Mouse (Mus musculus): Measurements from ENCODE around the gene Ccdc85b. TPM values are rescaled to one million over a fixed set of nuclear protein-coding genes. Genes with fewer than 3 reads are reported as not detected.
A peak's percentile ranks its signal among the peaks of the same experiment; 100 is the strongest.

Gene Ccdc85b
- polyA plus RNA-seq, 1 experiment from 2014 or later, result 10.8 TPM

DNA sequence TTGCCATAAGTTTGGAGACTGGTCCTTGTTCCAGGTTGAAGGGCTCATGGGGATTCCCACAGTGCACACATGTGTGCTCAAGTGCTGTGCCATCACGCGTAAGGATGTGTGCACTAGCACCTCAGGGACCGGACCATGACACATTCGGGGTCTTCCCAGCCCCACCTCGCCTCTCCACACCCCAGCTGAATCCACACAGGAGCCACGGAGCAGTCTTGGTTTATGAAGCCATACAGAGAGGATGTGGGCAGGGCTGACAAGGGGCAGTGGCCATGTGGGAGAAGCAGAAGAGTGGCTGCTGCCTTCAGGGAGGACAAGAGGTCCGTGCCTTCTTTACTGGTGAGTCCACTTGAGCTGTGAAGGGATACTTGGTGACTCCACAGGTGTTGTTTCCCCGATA is 7.3 kb upstream of the Ccdc85b start:
- no peaks in the 10 kb centered on the region for H3K9me3 ChIP-seq
- H3K4me1 ChIP-seq (replicated peaks), result peaks cover 19% of the 10 kb centered on the region
- no peak overlapping the region for H3K9ac ChIP-seq (replicated peaks)
- no peak overlapping the region for H3K27ac ChIP-seq
- no peak for ATAC-seq (ENCODE audit: insufficient number of reproducible peaks, insufficient read depth, low FRiP score, low TSS enrichment, low read depth)
- H3K36me3 ChIP-seq, result peaks cover 60% of the 10 kb centered on the region
- WGBS, result 95% methylated on average over 8 of the region's 8 CpGs
- no peak overlapping the region for H3K4me3 ChIP-seq (replicated peaks)
- H3K27me3 ChIP-seq, result no peaks in the 10 kb centered on the region
- H3K4me2 ChIP-seq, result no peak overlapping the region

DNA sequence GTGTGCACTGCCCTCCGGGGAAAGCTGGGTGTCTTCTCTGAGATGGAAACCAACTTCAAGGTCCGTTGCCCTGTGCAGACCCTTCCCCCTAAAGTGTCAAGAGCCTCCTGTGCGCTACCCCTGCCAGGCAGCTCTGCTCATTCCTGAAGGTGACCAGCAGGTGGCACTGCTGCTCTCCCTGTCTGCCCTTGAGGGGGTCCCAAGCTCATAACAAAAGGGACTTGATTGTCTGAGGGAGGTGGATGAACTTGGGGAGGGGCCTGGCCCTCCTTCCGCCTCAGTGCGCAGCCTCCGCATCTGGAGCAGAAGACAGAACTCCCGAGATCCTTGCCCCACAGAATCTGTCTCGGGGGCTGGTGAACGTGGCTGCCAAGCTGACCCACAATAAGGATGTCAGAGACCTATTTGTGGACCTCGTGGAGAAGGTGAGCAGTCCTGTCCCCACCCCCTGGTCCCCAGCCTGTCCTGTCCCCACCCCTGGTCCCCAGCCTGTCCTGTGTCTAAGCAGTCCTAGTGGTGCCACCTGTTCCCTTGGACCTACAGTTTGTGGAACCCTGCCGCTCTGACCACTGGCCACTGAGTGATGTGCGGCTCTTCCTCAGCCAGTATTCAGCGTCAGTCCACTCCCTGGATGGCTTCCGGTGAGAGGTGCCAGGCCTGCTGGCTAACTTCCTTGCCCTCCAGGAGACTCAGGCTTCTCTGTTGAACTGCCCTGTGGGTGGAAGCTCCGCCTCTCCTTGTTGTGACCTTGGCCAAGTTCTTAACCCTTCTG is 6.3 kb upstream of the Ccdc85b start:
- peaks cover 23% of the 10 kb centered on the region for H3K4me1 ChIP-seq (replicated peaks)
- peak overlapping the region; percentile 28 for H3K4me3 ChIP-seq (replicated peaks)
- 48% methylated on average over 15 of the region's 15 CpGs for WGBS
- no peak for ATAC-seq (ENCODE audit: insufficient number of reproducible peaks, insufficient read depth, low FRiP score, low TSS enrichment, low read depth)
- H3K27me3 ChIP-seq, result no peaks in the 10 kb centered on the region
- peaks cover 60% of the 10 kb centered on the region for H3K36me3 ChIP-seq
- H3K9me3 ChIP-seq, result no peaks in the 10 kb centered on the region
- peak overlapping the region; percentile 66 for H3K27ac ChIP-seq
- H3K4me2 ChIP-seq, result peak overlapping the region; percentile 53
- H3K9ac ChIP-seq (replicated peaks), result peak overlapping the region; percentile 57

DNA sequence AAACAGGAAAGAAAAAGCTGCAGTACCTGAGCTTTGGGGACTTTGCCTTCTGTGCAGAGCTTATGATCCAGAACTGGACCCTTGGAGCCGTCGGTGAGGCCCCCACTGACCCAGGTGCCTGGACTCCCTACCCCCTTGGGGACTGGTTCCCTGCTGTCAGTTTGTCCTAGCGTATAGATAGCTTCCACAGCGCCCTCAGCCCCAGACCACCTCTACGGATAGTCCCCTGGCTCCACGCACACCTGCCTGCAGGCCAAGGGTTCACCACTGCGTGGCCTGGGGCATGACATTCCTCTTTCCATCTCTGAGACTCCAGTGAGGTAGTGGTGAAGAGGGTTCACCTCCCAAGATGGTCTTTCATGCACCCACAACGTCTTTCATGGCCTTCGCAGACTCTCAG is 5.5 kb upstream of the Ccdc85b start:
- Histone ChIP-seq H3K36me3 (peaks cover 60% of the 10 kb centered on the region), H3K4me1 (replicated peaks) (peaks cover 23% of the 10 kb centered on the region), H3K27me3 (no peaks in the 10 kb centered on the region), H3K9me3 (no peaks in the 10 kb centered on the region), H3K4me3 (replicated peaks) (no peak overlapping the region), H3K27ac (0 out of 2 replicates have a peak overlapping the region, but pooled peaks have one; percentile 66), H3K9ac (replicated peaks) (no peak overlapping the region), H3K4me2 (no peak overlapping the region)
- WGBS, result 89% methylated on average over 9 of the region's 9 CpGs
- no peak for ATAC-seq (ENCODE audit: insufficient number of reproducible peaks, insufficient read depth, low FRiP score, low TSS enrichment, low read depth)

DNA sequence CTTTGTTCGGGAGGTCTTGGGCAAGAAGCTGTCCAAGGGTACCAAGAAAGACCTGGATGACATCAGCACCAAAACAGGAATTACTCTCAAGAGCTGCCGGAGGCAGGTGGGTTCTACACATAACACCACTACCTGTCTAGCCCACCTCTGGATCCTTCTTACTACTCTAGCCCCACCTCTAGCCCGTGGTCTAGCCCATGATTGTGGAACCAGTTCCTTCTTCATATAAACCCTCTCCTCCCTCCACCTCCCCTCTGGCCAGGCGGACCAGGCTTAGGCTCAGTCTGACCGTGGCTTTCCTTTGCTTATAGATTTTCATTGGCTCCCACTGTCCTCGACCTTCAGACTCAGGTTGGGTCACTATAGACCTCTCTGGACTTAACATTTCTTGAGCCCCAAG is 3.7 kb upstream of the Ccdc85b start:
- H3K9ac ChIP-seq (replicated peaks), result peak overlapping the region; percentile 80
- no peaks in the 10 kb centered on the region for H3K27me3 ChIP-seq
- H3K4me3 ChIP-seq (replicated peaks), result peak overlapping the region; percentile 76
- ATAC-seq (ENCODE audit: insufficient number of reproducible peaks, insufficient read depth, low FRiP score, low TSS enrichment, low read depth), result no peak
- 88% methylated on average over 6 of the region's 6 CpGs for WGBS
- no peak overlapping the region for H3K27ac ChIP-seq
- H3K9me3 ChIP-seq, result no peaks in the 10 kb centered on the region
- H3K4me2 ChIP-seq, result peak overlapping the region; percentile 83
- peaks cover 33% of the 10 kb centered on the region for H3K4me1 ChIP-seq (replicated peaks)
- H3K36me3 ChIP-seq, result peaks cover 43% of the 10 kb centered on the region

DNA sequence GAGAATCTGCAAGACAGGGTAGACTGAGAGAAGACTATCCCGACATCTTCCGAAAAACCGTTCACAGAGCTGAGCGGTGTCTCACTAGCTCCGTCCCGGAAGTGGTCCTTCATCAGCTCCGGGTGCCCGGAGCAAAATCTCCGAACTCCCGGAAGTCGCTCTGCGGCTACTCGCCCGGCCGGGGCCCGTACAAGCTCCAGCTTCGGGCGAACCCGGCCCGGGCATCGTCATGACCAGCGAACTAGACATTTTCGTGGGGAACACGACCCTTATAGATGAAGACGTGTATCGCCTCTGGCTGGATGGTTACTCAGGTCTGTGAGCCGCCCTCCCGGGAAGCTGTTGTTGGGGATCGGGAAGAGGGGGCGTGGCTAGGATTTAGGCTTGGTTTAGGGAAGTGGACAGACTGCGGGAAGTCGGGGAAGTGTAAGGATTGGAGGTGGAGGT is 2.8 kb upstream of the Ccdc85b start, which contains the start of gene Fibp:
Fibp (plus strand) TSS at position 151 of the 447 bp plus-strand sequence.
- Histone ChIP-seq H3K36me3 (peaks cover 34% of the 10 kb centered on the region), H3K27me3 (no peaks in the 10 kb centered on the region), H3K9ac (replicated peaks) (peak within 1 kb of the TSS; percentile 80), H3K4me3 (replicated peaks) (peak within 1 kb of the TSS; percentile 76), H3K4me1 (replicated peaks) (peaks cover 42% of the 10 kb centered on the region), H3K9me3 (no peaks in the 10 kb centered on the region), H3K4me2 (peak within 1 kb of the TSS; percentile 83), H3K27ac (0 out of 2 replicates have a peak within 1 kb of the TSS, but pooled peaks have one; percentile 73)
- under 1% methylated on average over 32 of the region's 32 CpGs for WGBS
- peak; percentile 57 for ATAC-seq (ENCODE audit: insufficient number of reproducible peaks, insufficient read depth, low FRiP score, low TSS enrichment, low read depth)

GRCm38 (mm10) chr19:5459896-5460295 is 2.2 kb upstream of the Ccdc85b start:
- H3K4me1 ChIP-seq (replicated peaks), result peaks cover 48% of the 10 kb centered on the region
- no peak for ATAC-seq (ENCODE audit: insufficient number of reproducible peaks, insufficient read depth, low FRiP score, low TSS enrichment, low read depth)
- H3K4me3 ChIP-seq (replicated peaks), result peak overlapping the region; percentile 76
- H3K4me2 ChIP-seq, result peak overlapping the region; percentile 83
- H3K9me3 ChIP-seq, result no peaks in the 10 kb centered on the region
- no peaks in the 10 kb centered on the region for H3K27me3 ChIP-seq
- peak overlapping the region; percentile 80 for H3K9ac ChIP-seq (replicated peaks)
- 0 out of 2 replicates have a peak overlapping the region, but pooled peaks have one; percentile 73 for H3K27ac ChIP-seq
- H3K36me3 ChIP-seq, result peaks cover 28% of the 10 kb centered on the region
- 26% methylated on average over 3 of the region's 3 CpGs for WGBS

- no peak overlapping the region for H3K27ac ChIP-seq
- ATAC-seq (ENCODE audit: insufficient number of reproducible peaks, insufficient read depth, low FRiP score, low TSS enrichment, low read depth), result no peak
- peaks cover 46% of the 10 kb centered on the region for H3K4me1 ChIP-seq (replicated peaks)
- no peak overlapping the region for H3K4me2 ChIP-seq
- H3K27me3 ChIP-seq, result no peaks in the 10 kb centered on the region
- no peaks in the 10 kb centered on the region for H3K9me3 ChIP-seq
- no peak overlapping the region for H3K9ac ChIP-seq (replicated peaks)
- H3K36me3 ChIP-seq, result peaks cover 27% of the 10 kb centered on the region
- no peak overlapping the region for H3K4me3 ChIP-seq (replicated peaks)
- WGBS, result 69% methylated on average over 7 of the region's 7 CpGs
Observed at GRCm38 (mm10) chr19:5459019-5459418, 1.3 kb upstream of the Ccdc85b start.

GRCm38 (mm10) chr19:5456922-5457745 is 560 bp downstream of the Ccdc85b start:
- no peaks in the 10 kb centered on the region for H3K27me3 ChIP-seq
- peaks cover 9% of the 10 kb centered on the region for H3K36me3 ChIP-seq
- H3K4me2 ChIP-seq, result peak overlapping the region; percentile 98
- peak; percentile 78 for ATAC-seq (ENCODE audit: insufficient number of reproducible peaks, insufficient read depth, low FRiP score, low TSS enrichment, low read depth)
- H3K9ac ChIP-seq (replicated peaks), result peak overlapping the region; percentile 82
- no peaks in the 10 kb centered on the region for H3K9me3 ChIP-seq
- H3K4me1 ChIP-seq (replicated peaks), result peaks cover 40% of the 10 kb centered on the region
- H3K4me3 ChIP-seq (replicated peaks), result peak overlapping the region; percentile 83
- peak overlapping the region; percentile 91 for H3K27ac ChIP-seq
- WGBS, result under 1% methylated on average over 70 of the region's 70 CpGs

DNA sequence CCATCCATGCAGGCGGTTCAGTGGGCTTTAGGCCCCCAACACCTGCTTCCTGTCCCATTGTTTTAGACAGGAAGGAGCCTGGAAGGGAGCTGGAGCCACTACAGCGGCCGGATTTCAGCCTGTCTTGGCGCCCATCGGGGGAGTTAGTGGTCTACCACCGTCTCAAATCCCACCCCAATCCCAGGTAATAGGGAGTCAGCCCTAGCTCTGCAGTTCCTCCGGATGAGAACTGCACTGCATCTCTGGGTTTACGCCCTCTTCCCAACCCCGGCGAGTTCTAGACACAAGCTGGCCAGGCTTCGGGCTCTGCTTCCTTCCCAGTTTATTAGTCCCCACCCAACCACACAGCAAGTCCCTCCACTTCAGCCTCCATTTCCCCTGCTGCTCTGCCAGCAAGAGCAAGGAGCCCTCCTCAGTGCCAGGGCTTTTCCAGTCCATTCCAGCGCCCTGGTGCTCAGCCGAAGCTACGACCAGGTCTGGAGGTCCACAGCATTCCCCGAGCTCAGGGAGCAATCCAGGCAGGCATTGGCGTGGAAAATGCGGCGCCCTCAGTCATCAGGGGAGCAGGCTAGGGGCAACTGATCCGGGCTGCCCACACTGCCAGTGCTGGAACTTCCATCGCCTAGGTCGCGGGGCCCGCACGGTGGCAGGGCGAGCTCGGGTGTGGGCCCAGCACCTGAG is 1.3 kb downstream of the Ccdc85b start:
- H3K4me3 ChIP-seq (replicated peaks), result peak overlapping the region; percentile 83
- H3K4me2 ChIP-seq, result peak overlapping the region; percentile 98
- peaks cover 5% of the 10 kb centered on the region for H3K27me3 ChIP-seq
- 3% methylated on average over 26 of the region's 26 CpGs for WGBS
- ATAC-seq (ENCODE audit: insufficient number of reproducible peaks, insufficient read depth, low FRiP score, low TSS enrichment, low read depth), result no peak
- peak overlapping the region; percentile 82 for H3K9ac ChIP-seq (replicated peaks)
- peak overlapping the region; percentile 91 for H3K27ac ChIP-seq
- H3K9me3 ChIP-seq, result no peaks in the 10 kb centered on the region
- peaks cover 38% of the 10 kb centered on the region for H3K4me1 ChIP-seq (replicated peaks)
- H3K36me3 ChIP-seq, result peaks cover 8% of the 10 kb centered on the region

DNA sequence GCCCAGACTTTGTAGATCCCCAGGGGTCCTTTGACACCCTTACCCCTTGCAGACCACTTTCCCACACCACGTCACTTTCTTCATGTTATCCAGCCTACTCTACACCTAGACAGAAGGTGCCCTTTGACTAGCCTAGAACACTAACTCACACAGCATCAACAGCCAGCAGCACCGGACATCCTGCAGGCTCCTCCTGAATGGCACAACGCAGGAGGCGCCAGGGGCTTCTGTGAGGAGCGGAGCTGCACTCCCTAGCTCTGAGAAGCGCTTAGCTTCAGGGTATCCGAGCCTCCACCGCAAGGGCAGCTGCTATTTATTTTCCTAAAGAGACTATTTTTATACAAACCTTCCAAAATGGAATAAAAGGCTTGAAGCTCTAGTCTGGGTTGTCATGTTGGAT is 2.1 kb downstream of the Ccdc85b start:
- Histone ChIP-seq H3K9me3 (no peaks in the 10 kb centered on the region), H3K4me1 (replicated peaks) (peaks cover 33% of the 10 kb centered on the region), H3K4me3 (replicated peaks) (peak overlapping the region; percentile 83), H3K36me3 (peaks cover 8% of the 10 kb centered on the region), H3K27me3 (peaks cover 13% of the 10 kb centered on the region), H3K27ac (no peak overlapping the region), H3K4me2 (peak overlapping the region; percentile 98), H3K9ac (replicated peaks) (peak overlapping the region; percentile 82; the same call in 1 of the 2 replicates)
- ATAC-seq (ENCODE audit: insufficient number of reproducible peaks, insufficient read depth, low FRiP score, low TSS enrichment, low read depth), result no peak
- 67% methylated on average over 8 of the region's 8 CpGs for WGBS
